Mouse (Mus musculus) megakaryocyte, adult 5-6 weeks (primary cell): ENCODE results near the gene Ovgp1. TPM values are rescaled to one million over a fixed set of nuclear protein-coding genes. Genes with fewer than 3 reads are reported as not detected.
A peak's percentile ranks its signal among the peaks of the same experiment; 100 is the strongest.
"Not testable (repeated sequence)": the region's sequence is repeated elsewhere in the genome, so short reads cannot be mapped to it uniquely, and the experiment has no call there.

Experiments used
- ATAC-seq: 2 replicates; pipeline ENCODE4 v1.8.0; 2016; ENCODE audit warnings: mild to moderate bottlenecking, inconsistent platforms; ENCODE audit not compliant: poor library complexity, severe bottlenecking
- total RNA-seq, 2 experiments: library from RNA; stranded (forward) in 1 of 2; stranded (reverse) in 1 of 2; fragments of 153-499, 151-499 nt in 1 of 2; fragments of 221-1000, 200-1000 nt in 1 of 2; gene quantifications; 2 replicates each; pipeline versions ENCODE4 v1.2.3 to v1.2.4; 2015 to 2017

The Ovgp1 gene
- total RNA-seq, 2 experiments from 2014 or later: 3.0 to 18.8 TPM

- peak; percentile 90 for ATAC-seq
Measured at GRCm38 (mm10) chr3:105991653-105992283, 18.3 kb downstream of the Ovgp1 start.

DNA sequence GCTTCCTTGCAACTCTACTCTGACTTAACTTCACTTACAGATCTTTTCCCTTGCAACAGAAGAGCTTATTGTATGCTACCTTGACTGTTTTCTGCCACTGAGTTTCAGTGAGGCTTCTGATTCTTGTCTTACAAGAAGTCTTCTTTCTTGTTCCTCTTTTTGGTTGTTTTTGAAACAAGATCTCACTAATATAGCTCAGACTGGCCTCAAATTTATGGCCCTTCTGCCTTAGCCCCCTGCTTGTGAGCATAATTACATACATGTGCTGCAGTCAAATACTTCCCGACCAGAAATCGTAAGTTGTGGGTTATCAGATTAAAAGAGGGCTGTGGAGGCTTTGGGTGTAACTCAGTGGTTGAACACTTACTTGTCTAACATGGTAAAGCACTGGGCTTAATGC is 21.2 kb downstream of the Ovgp1 start:
- no peak for ATAC-seq

GRCm38 (mm10) chr3:106000707-106001375 is 27.3 kb downstream of the Ovgp1 start:
- peak; percentile 31; the same call in 1 of the 2 replicates for ATAC-seq

- ATAC-seq: peak; percentile 95
Measured at GRCm38 (mm10) chr3:106001416-106002370, 28.2 kb downstream of the Ovgp1 start.

DNA sequence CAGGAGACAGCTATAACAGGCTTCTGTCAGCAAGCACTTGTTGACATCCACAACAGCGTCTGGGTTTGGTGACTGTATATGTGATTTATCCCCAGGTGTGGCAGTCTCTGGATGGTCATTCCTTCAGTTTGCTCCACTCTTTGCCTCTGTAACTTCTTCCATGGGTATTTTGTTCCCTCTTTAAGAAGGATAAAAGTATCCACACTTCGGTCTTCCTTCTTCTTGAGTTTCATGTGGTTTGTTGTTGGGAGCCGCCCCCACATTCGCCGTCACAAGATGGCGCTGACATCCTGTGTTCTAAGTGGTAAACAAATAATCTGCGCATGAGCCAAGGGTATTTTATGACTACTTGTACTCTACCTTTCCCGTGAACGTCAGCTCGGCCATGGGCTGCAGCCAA is 29.8 kb downstream of the Ovgp1 start:
- not testable (repeated sequence) for ATAC-seq

GRCm38 (mm10) chr3:106014546-106014945 is 41.0 kb downstream of the Ovgp1 start, which contains the start of gene Pifo:
TSS of gene Pifo (minus strand) at chr3:106014646.
- ATAC-seq: no peak

DNA sequence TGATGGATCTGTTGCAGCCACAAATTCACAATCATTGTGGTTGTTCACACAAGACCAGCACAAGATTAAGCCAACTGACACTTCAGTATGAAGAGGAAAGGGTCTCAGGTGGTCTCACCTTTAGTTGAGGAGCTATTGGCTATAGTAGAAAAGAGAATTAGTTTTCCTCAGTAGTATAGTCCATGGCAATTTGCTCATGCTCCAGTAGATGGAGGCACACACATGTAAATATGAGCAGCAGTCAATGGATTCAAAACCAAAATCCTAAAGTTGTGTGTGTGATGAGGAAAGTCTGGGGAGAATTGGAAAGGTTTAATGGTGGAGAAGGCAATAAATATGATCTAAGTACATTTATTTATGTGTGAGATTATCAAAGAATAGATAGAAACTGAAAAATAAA is 48.3 kb downstream of the Ovgp1 start:
- ATAC-seq: no peak

DNA sequence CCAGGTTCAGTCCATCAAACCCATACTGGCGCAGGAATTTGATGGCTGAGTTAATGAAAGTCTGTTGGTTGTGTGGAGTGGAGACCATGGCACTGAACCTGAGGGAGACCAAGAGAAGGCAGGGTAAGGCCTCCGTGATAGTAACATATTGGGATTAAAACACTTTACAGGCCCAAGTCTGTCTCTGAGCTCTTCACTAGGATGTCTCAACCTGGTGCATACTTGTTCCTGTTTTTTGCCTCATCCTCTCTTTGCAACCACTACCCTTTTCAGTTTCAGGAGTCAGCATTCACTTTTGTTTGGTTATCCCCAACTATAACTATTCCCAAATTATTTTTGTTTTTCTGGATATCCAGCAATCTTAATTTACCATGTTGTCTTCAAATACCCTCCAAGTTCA is 50.6 kb downstream of the Ovgp1 start:
- peak; percentile 84 for ATAC-seq

DNA sequence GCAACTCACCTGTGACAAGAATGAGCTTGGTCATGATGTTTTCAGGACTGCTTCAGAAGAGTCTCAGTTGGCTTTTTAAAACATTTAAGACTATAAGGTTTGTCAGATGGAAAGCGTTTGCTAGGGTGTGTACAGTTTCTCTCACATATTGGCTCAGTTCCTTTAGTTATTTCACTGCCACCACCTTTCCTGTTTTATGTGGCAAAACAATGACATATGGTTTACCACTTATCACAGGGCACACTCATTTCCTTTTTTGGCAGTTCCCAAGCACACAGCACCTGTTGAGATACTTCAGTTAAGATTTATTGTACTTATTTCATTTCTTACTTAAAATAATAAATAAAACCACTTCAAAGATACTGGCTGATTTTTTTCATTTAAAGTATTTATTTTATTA is 59.3 kb downstream of the Ovgp1 start, which contains the start of gene Chil5:
TSS of gene Chil5 (minus strand) at position 34 of the 400 bp plus-strand sequence.
- peak; percentile 92 for ATAC-seq

Other genes with a start within 250 kb of the Ovgp1 start
- gene Rap1a, start 172.4 kb upstream of the Ovgp1 start, total RNA-seq (2015): 278 and 301 TPM in 2 replicates
- gene Rap1a, start 172.4 kb upstream of the Ovgp1 start, total RNA-seq (2017): 210 and 223 TPM in 2 replicates
- gene Adora3, start 102.9 kb upstream of the Ovgp1 start, total RNA-seq (2015): 12.7 and 15.0 TPM in 2 replicates
- gene Adora3, start 102.9 kb upstream of the Ovgp1 start, total RNA-seq (2017): 6.4 and 6.5 TPM in 2 replicates
- gene Tmigd3, start 102.8 kb upstream of the Ovgp1 start, total RNA-seq (2015): 0.40 and 1.2 TPM in 2 replicates
- 2.1 and 5.8 TPM in 2 replicates for gene Tmigd3, start 102.8 kb upstream of the Ovgp1 start, total RNA-seq (2017)
- gene I830077J02Rik, start 41.0 kb upstream of the Ovgp1 start, total RNA-seq (2015): 126 and 132 TPM in 2 replicates
- gene I830077J02Rik, start 41.0 kb upstream of the Ovgp1 start, total RNA-seq (2017): 71.5 and 74.6 TPM in 2 replicates
- gene Wdr77, start 14.3 kb upstream of the Ovgp1 start, total RNA-seq (2015): 22.3 and 23.0 TPM in 2 replicates
- gene Wdr77, start 14.3 kb upstream of the Ovgp1 start, total RNA-seq (2017): 11.8 and 14.0 TPM in 2 replicates
- 442 and 475 TPM in 2 replicates for gene Atp5f1, start 13.6 kb upstream of the Ovgp1 start, total RNA-seq (2015)
- 501 and 520 TPM in 2 replicates for gene Atp5f1, start 13.6 kb upstream of the Ovgp1 start, total RNA-seq (2017)
- not detected in 2 replicates for gene Pifo, start 40.9 kb downstream of the Ovgp1 start, total RNA-seq (2015)
- gene Pifo, start 40.9 kb downstream of the Ovgp1 start, total RNA-seq (2017): not detected in 2 replicates
- gene Chil5, start 59.1 kb downstream of the Ovgp1 start, total RNA-seq (2015): 10.8 and 13.7 TPM in 2 replicates
- 7.0 and 7.6 TPM in 2 replicates for gene Chil5, start 59.1 kb downstream of the Ovgp1 start, total RNA-seq (2017)
- not detected in 2 replicates for gene Chia1, start 139.5 kb downstream of the Ovgp1 start, total RNA-seq (2015)
- gene Chia1, start 139.5 kb downstream of the Ovgp1 start, total RNA-seq (2017): not detected in 2 replicates
- gene Chil3, start 193.9 kb downstream of the Ovgp1 start, total RNA-seq (2015): 2,315 and 2,335 TPM in 2 replicates
- gene Chil3, start 193.9 kb downstream of the Ovgp1 start, total RNA-seq (2017): 1,740 and 1,755 TPM in 2 replicates
- gene Chil4, start 245.8 kb downstream of the Ovgp1 start, total RNA-seq (2015): 0.14 and 0.18 TPM in 2 replicates
- 0.16 and 0.18 TPM in 2 replicates for gene Chil4, start 245.8 kb downstream of the Ovgp1 start, total RNA-seq (2017)